Mouse (Mus musculus): Measurements from ENCODE around the gene Rcvrn. TPM values are rescaled to one million over a fixed set of nuclear protein-coding genes. Genes with fewer than 3 reads are reported as not detected.

Rcvrn gene
- polyA plus RNA-seq, 1 experiment from 2014 or later, result not detected

- H3K4me3 ChIP-seq, result no peak overlapping the region
- no peaks in the 10 kb centered on the region for H3K27me3 ChIP-seq (replicated peaks; ENCODE audit: low read depth, poor library complexity, severe bottlenecking)
- no peak for DNase-seq (ENCODE audit: low spot score)
- H3K27ac ChIP-seq (replicated peaks), result no peak overlapping the region
- whole genome bisulfite sequencing, result 71% methylated on average over 5 of the region's 5 CpGs
- no peaks in the 10 kb centered on the region for H3K4me1 ChIP-seq
- no peaks in the 10 kb centered on the region for H3K36me3 ChIP-seq (replicated peaks)
- H3K9me3 ChIP-seq, result no peaks in the 10 kb centered on the region
Observed at GRCm38 (mm10) chr11:67679300-67679699, 15.8 kb upstream of the Rcvrn start.

GRCm38 (mm10) chr11:67679930-67680329 lies 15.2 kb upstream of the Rcvrn start:
- Histone ChIP-seq H3K4me3 (no peak overlapping the region), H3K27me3 (replicated peaks; ENCODE audit: low read depth, poor library complexity, severe bottlenecking) (no peaks in the 10 kb centered on the region), H3K9me3 (no peaks in the 10 kb centered on the region), H3K36me3 (replicated peaks) (no peaks in the 10 kb centered on the region), H3K4me1 (no peaks in the 10 kb centered on the region), H3K27ac (replicated peaks) (no peak overlapping the region)
- WGBS, result 90% methylated on average over 2 of the region's 2 CpGs
- DNase-seq (ENCODE audit: low spot score), result no peak

- DNase-seq (ENCODE audit: low spot score), result no peak
- Histone ChIP-seq H3K9me3 (no peaks in the 10 kb centered on the region), H3K36me3 (replicated peaks) (no peaks in the 10 kb centered on the region), H3K27ac (replicated peaks) (no peak overlapping the region), H3K4me3 (no peak overlapping the region), H3K27me3 (replicated peaks; ENCODE audit: low read depth, poor library complexity, severe bottlenecking) (no peaks in the 10 kb centered on the region), H3K4me1 (no peaks in the 10 kb centered on the region)
- 81% methylated on average over 3 of the region's 3 CpGs for WGBS
Observed at GRCm38 (mm10) chr11:67681871-67682270, 13.3 kb upstream of the Rcvrn start.

GRCm38 (mm10) chr11:67686109-67686508 lies 9.0 kb upstream of the Rcvrn start:
- peaks cover 8% of the 10 kb centered on the region for H3K4me1 ChIP-seq
- 82% methylated on average over 2 of the region's 2 CpGs for WGBS
- H3K9me3 ChIP-seq, result no peaks in the 10 kb centered on the region
- no peaks in the 10 kb centered on the region for H3K27me3 ChIP-seq (replicated peaks; ENCODE audit: low read depth, poor library complexity, severe bottlenecking)
- H3K36me3 ChIP-seq (replicated peaks), result no peaks in the 10 kb centered on the region
- no peak overlapping the region for H3K27ac ChIP-seq (replicated peaks)
- no peak overlapping the region for H3K4me3 ChIP-seq
- no peak for DNase-seq (ENCODE audit: low spot score)

GRCm38 (mm10) chr11:67712976-67713375 lies 17.9 kb downstream of the Rcvrn start:
- H3K4me3 ChIP-seq, result no peak overlapping the region
- H3K36me3 ChIP-seq (replicated peaks), result no peaks in the 10 kb centered on the region
- no peak overlapping the region for H3K27ac ChIP-seq (replicated peaks)
- no peaks in the 10 kb centered on the region for H3K9me3 ChIP-seq
- no peaks in the 10 kb centered on the region for H3K27me3 ChIP-seq (replicated peaks; ENCODE audit: low read depth, poor library complexity, severe bottlenecking)
- 90% methylated on average over 4 of the region's 4 CpGs for WGBS
- DNase-seq (ENCODE audit: low spot score), result no peak
- no peaks in the 10 kb centered on the region for H3K4me1 ChIP-seq

GRCm38 (mm10) chr11:67715382-67715781 lies 20.3 kb downstream of the Rcvrn start:
- Histone ChIP-seq H3K9me3 (no peaks in the 10 kb centered on the region), H3K4me3 (no peak overlapping the region), H3K36me3 (replicated peaks) (no peaks in the 10 kb centered on the region), H3K4me1 (no peaks in the 10 kb centered on the region), H3K27ac (replicated peaks) (no peak overlapping the region), H3K27me3 (replicated peaks; ENCODE audit: low read depth, poor library complexity, severe bottlenecking) (no peaks in the 10 kb centered on the region)
- DNase-seq (ENCODE audit: low spot score), result no peak
- 94% methylated on average over 4 of the region's 4 CpGs for WGBS

GRCm38 (mm10) chr11:67721485-67721884 lies 26.4 kb downstream of the Rcvrn start:
- Histone ChIP-seq H3K4me3 (no peak overlapping the region), H3K9me3 (no peaks in the 10 kb centered on the region), H3K36me3 (replicated peaks) (no peaks in the 10 kb centered on the region), H3K27me3 (replicated peaks; ENCODE audit: low read depth, poor library complexity, severe bottlenecking) (no peaks in the 10 kb centered on the region), H3K27ac (replicated peaks) (no peak overlapping the region), H3K4me1 (0 out of 2 replicates have a peak, but pooled peaks cover 3% of the 10 kb centered on the region)
- 92% methylated on average over 5 of the region's 5 CpGs for WGBS
- no peak for DNase-seq (ENCODE audit: low spot score)

- WGBS, result 46% methylated on average over 7 of the region's 7 CpGs
- H3K4me1 ChIP-seq, result 0 out of 2 replicates have a peak, but pooled peaks cover 3% of the 10 kb centered on the region
- no peaks in the 10 kb centered on the region for H3K9me3 ChIP-seq
- H3K27me3 ChIP-seq (replicated peaks; ENCODE audit: low read depth, poor library complexity, severe bottlenecking), result no peaks in the 10 kb centered on the region
- H3K27ac ChIP-seq (replicated peaks), result no peak overlapping the region
- H3K4me3 ChIP-seq, result no peak overlapping the region
- DNase-seq (ENCODE audit: low spot score), result no peak
- H3K36me3 ChIP-seq (replicated peaks), result no peaks in the 10 kb centered on the region
Observed at GRCm38 (mm10) chr11:67722399-67723156, 27.5 kb downstream of the Rcvrn start.

- no peak for DNase-seq (ENCODE audit: low spot score)
- WGBS, result 69% methylated on average over 8 of the region's 8 CpGs
- H3K9me3 ChIP-seq, result no peaks in the 10 kb centered on the region
Observed at GRCm38 (mm10) chr11:67723231-67724013, 28.3 kb downstream of the Rcvrn start.

GRCm38 (mm10) chr11:67727095-67727494 lies 32.0 kb downstream of the Rcvrn start:
- no peak overlapping the region for H3K4me3 ChIP-seq
- no peak for DNase-seq (ENCODE audit: low spot score)
- 0 out of 2 replicates have a peak, but pooled peaks cover 3% of the 10 kb centered on the region for H3K4me1 ChIP-seq
- H3K36me3 ChIP-seq (replicated peaks), result no peaks in the 10 kb centered on the region
- no peaks in the 10 kb centered on the region for H3K27me3 ChIP-seq (replicated peaks; ENCODE audit: low read depth, poor library complexity, severe bottlenecking)
- no peak overlapping the region for H3K27ac ChIP-seq (replicated peaks)
- 84% methylated on average over 6 of the region's 6 CpGs for WGBS
- H3K9me3 ChIP-seq, result no peaks in the 10 kb centered on the region

More at GRCm38 (mm10) chr11:67723231-67724013, 28.3 kb downstream of the Rcvrn start:
- Histone ChIP-seq H3K4me1 (0 out of 2 replicates have a peak, but pooled peaks cover 3% of the 10 kb centered on the region), H3K36me3 (replicated peaks) (no peaks in the 10 kb centered on the region), H3K27ac (replicated peaks) (no peak overlapping the region), H3K27me3 (replicated peaks; ENCODE audit: low read depth, poor library complexity, severe bottlenecking) (no peaks in the 10 kb centered on the region), H3K4me3 (no peak overlapping the region)

GRCm38 (mm10) chr11:67728726-67729125 lies 33.6 kb downstream of the Rcvrn start:
- Histone ChIP-seq H3K4me3 (no peak overlapping the region), H3K27me3 (replicated peaks; ENCODE audit: low read depth, poor library complexity, severe bottlenecking) (no peaks in the 10 kb centered on the region), H3K9me3 (no peaks in the 10 kb centered on the region), H3K27ac (replicated peaks) (no peak overlapping the region), H3K36me3 (replicated peaks) (no peaks in the 10 kb centered on the region), H3K4me1 (no peaks in the 10 kb centered on the region)
- DNase-seq (ENCODE audit: low spot score), result no peak

- no peaks in the 10 kb centered on the region for H3K27me3 ChIP-seq (replicated peaks; ENCODE audit: low read depth, poor library complexity, severe bottlenecking)
- 90% methylated on average over 2 of the region's 2 CpGs for WGBS
- H3K9me3 ChIP-seq, result no peaks in the 10 kb centered on the region
- no peaks in the 10 kb centered on the region for H3K36me3 ChIP-seq (replicated peaks)
- DNase-seq (ENCODE audit: low spot score), result no peak
- H3K4me1 ChIP-seq, result no peaks in the 10 kb centered on the region
- no peak overlapping the region for H3K27ac ChIP-seq (replicated peaks)
- H3K4me3 ChIP-seq, result no peak overlapping the region
Observed at GRCm38 (mm10) chr11:67731056-67731455, 35.9 kb downstream of the Rcvrn start.

- Histone ChIP-seq H3K27me3 (replicated peaks; ENCODE audit: low read depth, poor library complexity, severe bottlenecking) (no peaks in the 10 kb centered on the region), H3K9me3 (no peaks in the 10 kb centered on the region), H3K4me1 (no peaks in the 10 kb centered on the region), H3K4me3 (no peak overlapping the region), H3K27ac (replicated peaks) (no peak overlapping the region), H3K36me3 (replicated peaks) (no peaks in the 10 kb centered on the region)
- WGBS, result 84% methylated on average over 1 of the region's 1 CpGs
- DNase-seq (ENCODE audit: low spot score), result no peak
Observed at GRCm38 (mm10) chr11:67733726-67734125, 38.6 kb downstream of the Rcvrn start.
